Mouse (Mus musculus): ENCODE data around the gene Cacnb1.

Gene Cacnb1
- long read RNA-seq, experiment 1, partial matches to known transcripts = 0 of 2 reads
- long read RNA-seq, experiment 1, other reads (novel, unspliced or antisense) = 0 of 2 reads
- long read RNA-seq, experiment 2 = 0 reads

DNA sequence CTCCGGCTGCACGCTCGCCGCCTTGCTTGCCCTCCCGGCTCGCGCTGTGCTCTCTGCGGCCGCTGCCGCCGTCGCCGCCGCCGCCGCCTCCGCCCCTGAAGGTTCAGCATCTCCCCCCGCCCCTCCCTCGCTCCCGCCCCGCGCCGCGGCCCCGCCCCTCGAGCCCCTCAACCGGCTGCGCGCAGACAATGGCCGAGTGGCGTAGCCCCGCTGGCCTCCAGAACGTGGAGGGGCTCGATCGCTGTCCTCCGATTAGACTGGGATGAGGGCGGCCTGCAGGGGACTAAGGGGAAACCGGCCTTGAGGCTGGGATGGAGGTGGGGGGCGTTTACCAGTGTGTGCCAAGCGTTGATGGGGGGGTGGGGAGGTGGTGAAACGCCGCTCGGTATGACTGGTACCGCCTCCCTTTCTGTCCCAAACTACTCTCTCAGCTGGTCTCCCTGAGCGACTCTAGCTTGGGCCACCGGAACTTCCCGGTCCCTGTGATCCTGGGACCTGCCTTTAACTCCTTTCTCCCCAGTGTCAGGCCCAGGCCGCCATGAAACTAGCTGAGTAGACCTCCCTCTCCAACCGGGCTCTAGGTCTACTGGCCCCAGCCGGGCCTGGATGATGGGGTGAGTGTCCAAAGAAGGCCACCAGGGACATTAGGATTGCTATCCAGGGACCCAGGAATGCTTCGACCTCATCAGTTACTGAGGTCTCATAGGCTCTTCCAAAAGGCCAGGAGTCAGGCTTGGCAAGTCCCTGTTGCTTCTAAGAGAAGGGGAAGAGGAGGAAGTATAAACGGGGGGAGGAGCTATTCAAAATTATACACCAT is at the start of gene Cacnb1:
TSS of gene Cacnb1 (minus strand) at position 480 of the 817 bp plus-strand sequence.
- intact Hi-C loops (cut with DNase I) = no loop called here

DNA sequence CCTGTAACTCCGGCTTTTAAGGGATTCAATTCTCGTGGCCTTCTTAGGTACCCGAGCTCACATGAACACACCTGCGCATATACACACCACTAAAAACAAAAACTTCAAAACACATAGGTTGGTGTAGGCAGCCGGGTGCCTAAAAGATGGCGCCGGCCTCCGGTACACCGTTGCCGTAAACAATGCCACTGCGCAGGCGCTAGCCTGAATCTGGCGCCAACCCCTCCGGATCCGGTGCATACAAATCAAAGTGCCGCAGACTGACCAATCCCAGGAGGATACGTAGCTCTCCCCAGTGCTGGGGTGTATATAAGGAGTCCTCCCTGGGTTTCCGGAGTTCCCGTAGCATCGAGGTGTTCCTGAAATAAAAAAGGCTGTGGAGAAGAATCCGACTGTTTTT is 44.4 kb upstream of the Cacnb1 start:
- intact Hi-C loops (cut with DNase I) = no loop called here

DNA sequence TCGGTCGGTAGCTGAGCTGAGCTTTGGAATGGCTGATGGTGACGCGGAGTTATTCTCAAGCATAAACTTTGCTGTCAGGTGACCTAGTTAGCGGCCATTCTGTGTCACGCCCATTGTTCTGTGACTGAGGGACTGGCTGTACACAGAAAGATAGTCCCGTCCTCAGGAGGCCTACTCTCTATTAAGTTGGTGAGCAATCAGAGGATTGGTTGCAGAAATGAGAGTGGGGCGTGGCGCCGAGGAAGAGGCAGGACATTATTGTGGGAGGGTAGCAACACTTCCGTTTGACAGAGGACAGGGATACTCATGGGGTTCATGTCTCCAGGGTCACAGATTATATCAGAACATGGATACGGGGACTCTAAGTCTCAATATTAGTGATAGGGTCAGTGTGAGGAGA is 43.4 kb upstream of the Cacnb1 start:
- intact Hi-C loops (cut with DNase I) = no loop called here

DNA sequence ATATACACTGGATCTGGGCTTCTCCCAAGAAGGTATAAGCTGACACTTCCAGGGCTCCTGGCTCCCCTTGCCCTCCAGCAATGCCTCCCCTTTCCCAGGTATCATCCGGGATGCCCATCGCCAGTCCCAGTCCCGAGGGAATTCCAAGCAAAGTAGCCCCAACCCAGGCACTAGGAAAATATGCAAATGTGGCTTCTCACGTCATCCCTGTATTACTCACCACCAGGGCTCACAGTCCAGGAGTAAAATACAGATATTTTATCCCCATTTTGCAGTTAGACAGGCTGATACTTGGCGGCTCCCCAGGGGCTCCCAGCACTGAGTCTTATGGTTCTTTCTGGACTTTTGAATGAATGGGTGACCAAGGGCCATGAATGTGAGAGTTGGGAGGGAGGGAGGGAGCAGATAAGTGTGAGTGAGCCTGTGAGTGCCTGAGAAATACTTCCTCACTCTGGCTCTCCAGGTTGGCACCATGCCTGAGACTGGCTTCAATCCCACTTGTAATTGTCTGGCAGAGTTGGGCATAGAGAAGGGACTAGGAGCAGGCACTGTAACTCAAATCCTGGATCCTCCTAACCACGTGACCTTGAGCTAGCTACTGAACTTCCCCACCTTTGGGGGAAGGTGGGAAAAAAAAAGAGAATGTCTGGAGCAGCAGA is 39.2 kb upstream of the Cacnb1 start:
- intact Hi-C loops (cut with DNase I) = no loop called here

DNA sequence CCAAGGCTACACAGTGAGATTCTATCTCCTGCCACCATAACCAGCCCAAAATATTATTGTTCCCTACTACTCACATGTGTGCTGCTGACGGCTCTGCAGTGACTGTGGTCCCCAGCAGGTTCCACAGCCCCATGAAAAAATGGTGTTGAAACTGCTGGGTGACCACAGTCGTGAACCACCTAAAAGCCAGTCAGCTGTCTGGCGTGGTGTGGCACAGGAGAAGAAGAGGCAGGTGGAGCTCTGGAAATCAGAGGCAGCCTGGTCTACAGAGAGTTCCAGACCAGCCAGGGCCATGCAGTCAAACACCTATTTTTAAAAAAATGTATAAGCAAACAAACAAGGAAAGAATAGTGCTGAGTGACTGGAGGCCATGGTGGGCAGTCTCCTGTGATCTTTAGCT is 38.6 kb upstream of the Cacnb1 start:
- intact Hi-C loops (cut with DNase I) = no loop called here

DNA sequence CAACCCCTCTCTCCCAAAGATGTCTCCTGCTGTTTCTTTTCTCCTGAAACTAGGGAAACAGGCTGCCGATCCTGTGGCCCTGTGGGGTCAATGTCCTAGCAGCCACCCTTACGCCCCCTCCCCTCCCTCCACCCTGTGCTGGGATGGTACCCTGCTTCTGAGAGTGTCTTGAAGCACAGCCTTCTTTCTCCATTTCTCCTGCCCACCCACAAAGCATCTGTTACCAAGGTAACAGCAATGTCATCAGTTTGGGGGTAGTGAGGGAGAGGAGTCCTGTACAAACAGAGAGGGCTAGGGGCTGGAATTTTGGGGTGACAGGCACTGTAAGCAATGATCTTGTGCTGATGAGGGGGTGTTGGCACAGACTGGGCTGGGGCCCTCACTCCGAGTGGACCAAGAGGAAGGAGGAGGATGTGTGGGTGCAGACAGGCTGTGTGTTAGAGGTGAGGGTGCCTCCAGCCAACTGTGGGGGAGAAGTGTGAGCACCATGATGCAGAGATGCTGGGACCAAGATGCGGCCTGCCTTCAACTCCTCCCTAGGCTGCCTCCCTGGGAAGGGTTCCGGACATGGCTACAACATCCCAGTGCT is 37.4 kb upstream of the Cacnb1 start:
- intact Hi-C loops (cut with DNase I) = no loop called here

DNA sequence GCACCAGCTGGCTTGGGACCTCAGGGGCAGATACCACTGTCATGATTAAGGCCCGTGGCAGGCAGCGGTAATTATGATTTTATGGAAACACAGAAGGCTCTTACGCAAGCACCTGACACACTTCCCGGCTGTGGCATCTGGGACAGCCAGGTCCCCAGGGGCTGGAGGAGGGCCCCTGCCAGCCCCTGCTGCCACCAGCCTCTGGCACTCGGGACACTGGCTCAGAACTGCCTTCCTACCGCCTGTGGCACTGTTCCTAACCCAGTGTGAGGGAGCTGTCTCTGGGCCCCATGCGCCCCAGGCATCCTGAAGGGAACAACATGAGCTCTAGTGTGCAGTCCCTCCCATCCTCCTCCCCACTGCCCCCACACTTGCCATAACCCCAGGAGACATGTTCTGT is 36.8 kb upstream of the Cacnb1 start:
- intact Hi-C loops (cut with DNase I) = no loop called here

DNA sequence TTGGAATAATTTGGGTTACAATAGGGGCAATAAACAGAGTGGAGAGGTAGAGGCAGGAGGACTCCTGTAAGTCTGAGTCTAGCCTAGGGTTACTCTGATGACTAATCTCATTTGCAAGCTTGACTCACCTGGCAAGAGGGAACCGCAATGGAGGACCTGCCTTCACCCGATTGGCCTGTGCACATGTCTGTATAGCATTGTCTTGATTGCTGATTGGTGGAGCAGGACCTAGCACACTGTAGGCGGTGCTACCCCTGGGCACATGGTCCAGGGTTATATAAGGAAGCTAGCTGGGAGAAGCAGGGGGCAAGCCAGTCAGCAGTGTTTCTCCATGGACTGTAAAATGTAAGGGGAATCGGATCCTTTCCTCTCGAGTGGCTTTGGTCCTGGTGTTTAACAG is 35.2 kb upstream of the Cacnb1 start:
- intact Hi-C loops (cut with DNase I) = no loop called here

DNA sequence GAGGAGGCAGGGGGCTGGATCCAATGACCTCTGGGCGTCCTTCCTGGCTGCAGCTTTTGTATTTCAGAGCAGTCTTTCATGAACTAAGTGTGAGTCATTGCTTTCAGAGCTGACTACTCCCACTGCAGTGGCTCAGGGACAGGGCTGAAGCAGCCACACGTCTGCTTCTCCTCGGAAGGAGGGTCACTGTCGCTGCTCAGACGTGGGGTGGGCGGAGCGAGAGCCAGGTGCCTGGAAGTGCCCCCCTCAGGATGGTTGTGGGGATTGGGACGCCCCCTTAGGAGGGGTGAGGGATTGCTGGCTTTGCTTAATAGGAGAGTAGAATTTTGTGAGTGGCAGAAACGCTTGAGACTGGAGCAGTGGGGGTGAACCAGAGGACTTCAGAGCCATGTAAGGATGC is 34.6 kb upstream of the Cacnb1 start:
- intact Hi-C loops (cut with DNase I) = no loop called here

DNA sequence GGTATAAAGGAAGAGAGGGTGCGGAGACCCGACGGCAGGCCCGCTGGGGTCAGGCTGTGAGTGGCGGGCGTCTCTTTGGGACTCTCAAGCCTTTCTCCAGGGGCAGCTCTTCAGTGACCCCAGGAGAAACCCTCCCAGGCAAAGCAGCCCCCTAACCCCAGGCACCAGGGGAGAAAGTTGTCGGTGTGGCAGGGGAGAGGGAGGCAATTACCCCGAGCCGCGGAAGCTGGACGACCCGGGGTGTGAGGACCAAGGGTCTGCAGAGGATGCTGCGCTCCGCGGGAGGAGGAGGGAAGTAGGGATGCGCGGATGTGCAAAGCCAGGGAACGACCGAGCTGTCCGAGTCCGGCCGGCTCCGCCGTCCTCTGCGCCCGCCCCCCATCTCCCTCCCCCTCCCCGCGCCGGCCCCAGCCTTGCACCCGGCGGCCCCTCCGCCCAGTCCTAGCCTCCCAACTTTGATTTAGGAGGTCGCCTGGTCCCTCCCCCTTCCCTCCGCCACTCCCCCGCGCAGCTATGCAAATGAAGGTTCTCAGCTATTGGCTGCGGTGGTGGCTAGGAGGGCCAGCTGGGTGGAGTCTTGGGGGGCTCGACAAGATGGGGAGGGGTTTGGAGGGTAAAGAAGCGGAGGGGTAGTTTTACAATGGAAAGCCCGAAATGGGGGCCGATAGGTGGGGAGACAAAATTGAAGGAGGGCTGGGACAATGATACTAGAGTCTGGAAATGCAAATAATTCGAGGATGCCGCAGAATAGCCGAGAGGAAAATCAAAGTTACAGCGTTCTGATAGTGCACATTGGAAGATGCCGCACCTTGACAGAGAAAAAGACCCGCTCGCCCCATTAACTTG is 30.4 kb upstream of the Cacnb1 start, which contains the start of gene Stac2:
TSS of gene Stac2 (minus strand) at position 474 of the 846 bp plus-strand sequence.
- intact Hi-C loops (cut with DNase I) = no loop called here

DNA sequence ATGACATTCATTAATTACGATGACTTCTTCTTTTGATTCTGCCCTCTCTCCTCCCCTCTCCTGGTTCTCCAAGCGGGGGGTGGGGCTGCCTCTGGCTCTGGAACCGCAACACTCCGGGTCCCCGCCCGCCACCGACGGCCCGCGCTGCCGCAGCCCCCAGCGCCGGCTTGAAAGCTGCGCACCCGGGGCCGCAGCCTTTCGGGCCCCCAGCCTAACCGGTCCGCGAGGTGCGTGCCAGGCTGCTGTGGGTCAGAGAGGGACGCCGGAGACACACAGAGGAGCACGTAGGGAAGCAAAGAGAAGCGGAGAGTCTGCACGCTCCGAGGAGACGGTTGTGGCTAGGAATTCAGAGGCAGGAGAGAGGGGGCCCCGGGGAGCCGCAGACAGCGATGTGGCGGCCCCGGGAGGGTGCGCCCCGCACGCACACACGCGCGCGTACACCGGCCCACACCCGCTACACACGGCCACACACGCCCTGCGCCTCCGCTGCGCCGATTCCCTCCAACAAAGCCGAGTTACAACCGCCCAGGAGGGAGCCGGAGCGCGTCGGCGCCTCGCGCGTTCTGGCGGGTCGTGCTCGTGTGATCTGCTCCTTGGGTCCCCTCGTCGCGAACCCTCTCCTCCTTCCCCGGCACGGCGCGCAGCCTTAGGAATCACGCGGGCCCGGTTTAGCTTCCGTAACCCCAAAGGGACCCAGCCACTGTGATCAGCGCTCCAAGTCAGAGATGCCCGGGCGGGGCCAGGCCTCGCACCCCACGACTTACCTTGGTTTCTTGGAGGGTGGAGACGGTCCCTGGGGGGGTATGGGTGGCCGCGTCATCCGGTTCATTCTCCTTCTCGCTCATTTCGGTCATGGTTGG is 29.5 kb upstream of the Cacnb1 start:
- intact Hi-C loops (cut with DNase I) = no loop called here

DNA sequence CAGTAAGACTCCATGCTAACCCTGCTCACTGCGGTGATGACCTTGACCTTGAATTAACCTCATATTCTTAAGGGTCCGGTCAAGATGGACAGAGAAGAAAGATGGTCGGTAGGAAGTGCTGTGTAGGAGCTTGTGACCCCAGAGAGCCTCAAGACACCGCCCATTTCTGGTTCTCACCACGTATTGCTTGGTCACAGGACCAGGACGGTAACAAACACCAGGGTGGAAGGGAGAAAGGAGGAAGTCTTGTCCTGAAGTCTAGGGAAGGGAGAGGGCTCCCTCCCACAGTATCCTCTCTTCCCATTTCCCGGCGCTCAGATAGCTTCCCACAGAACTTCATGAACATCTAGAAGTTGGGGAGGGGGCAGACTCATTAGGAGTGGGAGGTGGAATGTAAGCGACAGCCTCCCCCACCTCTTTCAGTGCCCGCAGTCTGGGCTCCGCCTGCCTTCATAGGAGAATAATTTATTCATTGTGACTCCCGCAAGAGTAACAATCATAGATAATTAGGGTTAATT is 28.8 kb upstream of the Cacnb1 start:
- intact Hi-C loops (cut with DNase I) = no loop called here

DNA sequence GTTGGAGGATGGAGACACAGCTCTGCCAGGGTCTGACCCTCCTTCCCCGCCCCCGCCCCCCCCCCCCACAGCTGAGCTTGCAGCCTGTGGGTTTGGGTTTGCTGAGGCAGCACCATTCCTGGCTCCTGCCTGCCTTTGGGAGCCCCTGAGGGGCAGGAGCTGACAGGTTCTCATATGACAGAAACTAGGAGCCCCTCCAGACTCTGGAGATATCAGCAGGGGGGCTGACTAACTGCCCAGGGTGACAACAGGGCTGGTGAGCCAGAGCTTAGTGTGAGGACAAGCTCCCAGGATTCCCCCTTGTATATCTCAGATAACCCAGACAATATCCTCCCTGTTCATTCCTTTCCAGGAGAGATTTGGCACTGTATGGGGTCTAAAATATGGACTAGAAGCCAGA is 28.1 kb upstream of the Cacnb1 start:
- intact Hi-C loops (cut with DNase I) = no loop called here

DNA sequence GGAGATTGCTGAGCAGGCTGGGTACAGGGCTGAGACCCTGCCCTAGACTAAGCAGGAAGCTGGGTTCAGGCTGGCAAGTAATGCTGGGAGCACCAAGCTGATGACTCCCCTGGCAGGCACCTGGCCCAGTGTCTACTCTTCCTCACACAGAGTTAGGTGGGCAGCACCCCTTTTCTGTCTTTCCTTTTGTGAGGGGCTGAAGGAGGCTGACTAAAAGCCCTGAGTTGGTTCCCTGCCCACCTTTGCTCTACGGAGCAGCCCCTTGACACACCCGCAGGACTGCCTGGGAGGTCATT is 27.6 kb upstream of the Cacnb1 start:
- intact Hi-C loops (cut with DNase I) = no loop called here

DNA sequence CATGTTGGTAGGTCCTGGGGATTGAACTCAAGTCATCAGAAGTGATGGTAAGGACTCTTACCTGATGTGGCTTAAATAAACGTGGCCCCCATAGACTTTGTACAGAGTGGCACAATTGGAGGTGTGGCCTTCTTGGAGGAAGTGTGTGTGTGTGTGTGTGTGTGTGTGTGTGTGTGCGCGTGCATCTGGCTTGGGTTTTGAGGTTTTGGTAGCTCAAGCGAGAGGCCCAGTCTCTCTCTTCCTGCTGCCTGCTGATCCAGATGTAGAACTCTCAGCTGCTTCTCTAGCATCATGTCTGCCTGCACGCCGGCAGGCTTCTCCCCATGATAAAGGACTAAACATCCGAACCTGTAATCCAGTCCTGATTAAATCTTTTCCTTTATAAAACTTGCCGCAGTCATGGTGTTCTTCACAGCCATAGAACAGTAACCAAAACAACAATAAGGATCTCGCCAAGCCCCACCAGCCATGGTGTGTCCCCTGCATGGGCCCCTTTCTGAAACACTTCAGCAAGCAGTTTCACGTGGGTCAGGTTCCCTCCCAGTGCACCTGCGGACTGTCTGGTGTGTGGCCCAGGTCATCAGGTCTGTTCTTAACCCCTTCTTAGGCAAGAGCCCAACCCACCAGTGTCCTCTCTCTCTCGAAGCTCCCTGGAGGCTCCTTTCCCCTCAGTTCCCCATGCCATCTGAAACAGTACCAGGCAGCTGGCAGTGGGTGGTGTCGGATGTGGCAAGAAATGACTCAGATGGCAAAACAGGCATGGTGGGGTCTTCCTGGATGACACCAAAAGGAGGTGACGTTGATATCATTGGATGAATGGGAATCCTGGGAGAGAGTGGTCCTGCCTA is 27.1 kb upstream of the Cacnb1 start:
- intact Hi-C loops (cut with DNase I) = no loop called here

DNA sequence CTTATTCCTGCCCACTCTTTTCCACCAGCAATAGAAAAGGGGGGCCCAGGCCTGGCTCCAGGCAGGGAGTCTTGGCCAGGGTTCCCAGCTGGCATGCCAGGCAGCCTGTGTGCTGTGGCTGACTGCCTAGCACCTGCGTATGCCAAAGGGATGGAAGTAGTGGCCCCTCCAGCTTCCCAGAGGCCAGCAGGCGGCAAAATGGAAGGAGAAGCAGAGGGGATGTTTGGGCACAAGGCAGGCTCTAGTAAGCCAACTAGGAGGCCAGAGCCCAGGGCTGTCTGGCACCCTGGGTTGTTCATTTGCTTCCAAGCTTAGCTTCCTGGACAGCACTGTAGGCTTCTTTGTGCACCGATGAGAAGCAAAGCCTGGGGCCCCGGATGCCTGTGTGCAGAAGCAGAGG is 24.9 kb upstream of the Cacnb1 start:
- intact Hi-C loops (cut with DNase I) = no loop called here

DNA sequence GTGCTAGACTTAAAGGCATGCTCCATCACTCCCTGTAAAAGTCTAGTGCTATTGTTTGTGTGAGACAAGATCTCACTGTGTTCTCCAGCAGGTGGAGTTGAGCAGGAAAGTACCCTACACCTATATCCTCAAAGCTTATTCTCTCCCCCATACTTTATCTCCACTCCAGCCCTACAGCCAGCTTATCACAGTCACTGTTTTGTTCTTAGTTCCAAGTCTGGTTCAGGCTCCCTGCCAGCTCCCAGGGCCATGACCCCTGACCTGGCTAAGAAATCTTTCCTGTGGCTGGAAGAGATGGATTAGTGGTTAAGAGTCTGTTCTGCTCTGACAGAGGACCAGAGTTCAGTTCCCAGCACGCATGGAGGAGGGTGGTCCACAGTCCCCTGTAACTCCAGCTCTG is 23.6 kb upstream of the Cacnb1 start:
- intact Hi-C loops (cut with DNase I) = no loop called here

DNA sequence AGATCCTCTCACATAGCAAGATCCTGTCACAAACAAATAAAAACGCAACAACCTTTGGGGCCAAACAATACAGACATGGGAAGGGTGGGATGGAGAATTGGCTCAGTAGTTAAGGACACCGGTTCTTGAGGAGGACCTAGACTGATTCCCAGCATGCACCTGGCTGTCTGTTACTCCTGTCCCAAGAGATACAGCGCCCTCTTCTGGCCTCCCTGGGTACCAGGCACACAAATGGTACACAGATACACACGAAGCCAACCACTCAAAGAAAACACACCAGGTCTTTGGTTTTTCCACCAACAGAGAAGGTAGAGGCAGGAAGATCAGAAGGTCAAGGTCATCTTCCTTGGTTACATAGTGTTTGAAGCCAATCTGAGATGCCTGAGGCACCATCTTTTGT is 22.8 kb upstream of the Cacnb1 start:
- intact Hi-C loops (cut with DNase I) = no loop called here

DNA sequence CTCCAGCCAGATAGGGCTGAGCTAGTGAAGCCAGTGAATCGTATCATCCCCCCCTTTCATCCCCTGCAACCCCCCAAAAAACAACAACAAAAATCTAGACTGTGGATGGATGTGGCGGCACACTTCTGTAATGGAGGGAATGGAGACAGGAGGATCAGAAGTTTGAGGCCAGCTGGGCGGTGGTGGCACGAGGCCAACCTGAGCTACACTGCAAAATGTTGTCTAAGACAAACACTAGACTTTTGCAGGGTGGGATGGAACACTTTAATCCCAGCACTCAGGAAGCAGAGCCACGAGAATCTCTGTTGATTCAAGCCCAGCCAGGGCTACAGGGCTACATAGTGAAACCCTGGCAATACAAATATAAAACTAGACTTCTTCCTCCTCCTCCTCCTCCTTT is 21.2 kb upstream of the Cacnb1 start:
- intact Hi-C loops (cut with DNase I) = no loop called here

DNA sequence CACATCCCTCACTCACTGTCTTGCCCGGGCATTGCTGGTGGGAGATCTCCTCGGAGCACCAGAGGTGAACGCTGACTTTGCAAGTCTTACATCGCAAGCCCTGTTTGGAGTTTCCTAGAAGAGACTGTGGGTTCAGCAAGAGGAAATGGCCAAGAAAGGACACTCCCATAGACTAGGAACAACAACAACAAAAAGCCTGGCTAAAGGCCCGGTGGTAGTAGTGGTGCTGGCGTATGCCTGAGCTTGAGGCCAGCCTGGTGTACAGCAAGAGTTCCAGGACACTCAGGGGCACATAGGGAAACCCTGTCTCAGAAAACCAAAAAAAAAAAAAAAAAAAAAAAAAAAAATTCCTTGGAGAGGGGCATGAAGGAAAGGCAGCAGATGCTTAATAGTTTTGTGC is 19.9 kb upstream of the Cacnb1 start:
- intact Hi-C loops (cut with DNase I) = no loop called here
